Mouse (Mus musculus) heart, adult 9 months (tissue): ENCODE measurements at regions not wholly inside any gene's neighbourhood (a gene's known extent, or its start where the extent isn't known, plus 50 kb on each side); places are given as distances from the start of the nearest gene placed in this dataset.
"Not testable (repeated sequence)": the region's sequence is repeated elsewhere in the genome, so short reads cannot be mapped to it uniquely, and the experiment has no call there.

Experiments
- DNase-seq, 2 experiments: peaks; one replicate each; pipeline ENCODE4 v3.0.0; 2022; ENCODE audit warnings: low spot score in 2 of 2

GRCm38 (mm10) chr3:6118721-6119120 is 368.1 kb downstream of the Gm8797 start:
- DNase-seq: no peak

- not testable (repeated sequence) for DNase-seq
Observed at GRCm38 (mm10) chr3:6135754-6136153, 385.1 kb downstream of the Gm8797 start.

GRCm38 (mm10) chr3:6137374-6137773 is 386.8 kb downstream of the Gm8797 start:
- no peak for DNase-seq

- DNase-seq: no peak
Observed at GRCm38 (mm10) chr3:6173775-6174174, 423.2 kb downstream of the Gm8797 start.

GRCm38 (mm10) chr3:6182533-6182932 is 431.9 kb downstream of the Gm8797 start:
- DNase-seq: no peak

- no peak for DNase-seq
Observed at GRCm38 (mm10) chr3:6183400-6183799, 432.8 kb downstream of the Gm8797 start.

- no peak for DNase-seq
Observed at GRCm38 (mm10) chr3:6204656-6205055, 415.6 kb downstream of the 1700008P02Rik start.

- DNase-seq: no peak
Observed at GRCm38 (mm10) chr3:6228685-6229084, 391.6 kb downstream of the 1700008P02Rik start.
